Mouse (Mus musculus) retina, postnatal 1 day (tissue): ENCODE measurements around the gene Slc38a3.
A peak's percentile ranks its signal among the peaks of the same experiment; 100 is the strongest.

Experiments
- DNase-seq: peaks from one replicate; pipeline ENCODE4 v3.0.0-alpha.2; 2012

Slc38a3 gene

DNA sequence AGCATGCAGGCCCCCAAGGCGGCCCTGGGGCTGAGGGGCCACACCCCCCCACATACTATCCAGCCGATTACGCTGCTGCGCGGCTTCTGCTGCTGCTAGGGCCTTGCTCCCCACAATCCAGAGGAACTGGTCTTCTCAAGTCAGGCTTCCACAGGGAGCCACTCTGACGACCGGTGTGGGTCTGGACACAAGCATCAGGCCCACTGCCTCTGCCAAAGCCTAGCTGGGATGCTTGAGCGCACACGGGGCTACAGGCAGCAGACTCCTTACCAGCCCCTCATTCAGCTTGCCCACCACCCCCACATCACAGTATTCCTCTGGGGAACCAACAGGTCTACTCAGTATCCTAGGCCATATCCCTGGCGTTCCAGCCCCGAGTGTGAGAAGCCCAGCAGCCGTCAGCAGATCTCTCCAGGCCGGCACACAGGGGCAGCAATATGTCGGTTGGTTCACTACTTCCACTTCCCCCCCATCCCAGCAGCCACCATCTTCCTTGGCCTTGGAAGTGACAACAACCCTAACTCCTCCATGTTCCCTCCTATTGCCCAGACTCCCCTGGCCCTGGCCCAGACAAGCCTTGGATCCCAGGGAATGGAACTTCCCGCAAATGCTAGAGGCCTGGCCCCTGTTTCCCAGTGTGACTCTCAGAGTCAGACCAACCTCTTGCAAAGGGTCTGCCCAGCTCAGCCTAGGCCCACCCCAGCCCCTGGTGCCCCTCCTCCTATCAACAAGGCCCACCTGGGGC lies 35.5 kb downstream of the Slc38a3 start:
- DNase-seq, result no peak

DNA sequence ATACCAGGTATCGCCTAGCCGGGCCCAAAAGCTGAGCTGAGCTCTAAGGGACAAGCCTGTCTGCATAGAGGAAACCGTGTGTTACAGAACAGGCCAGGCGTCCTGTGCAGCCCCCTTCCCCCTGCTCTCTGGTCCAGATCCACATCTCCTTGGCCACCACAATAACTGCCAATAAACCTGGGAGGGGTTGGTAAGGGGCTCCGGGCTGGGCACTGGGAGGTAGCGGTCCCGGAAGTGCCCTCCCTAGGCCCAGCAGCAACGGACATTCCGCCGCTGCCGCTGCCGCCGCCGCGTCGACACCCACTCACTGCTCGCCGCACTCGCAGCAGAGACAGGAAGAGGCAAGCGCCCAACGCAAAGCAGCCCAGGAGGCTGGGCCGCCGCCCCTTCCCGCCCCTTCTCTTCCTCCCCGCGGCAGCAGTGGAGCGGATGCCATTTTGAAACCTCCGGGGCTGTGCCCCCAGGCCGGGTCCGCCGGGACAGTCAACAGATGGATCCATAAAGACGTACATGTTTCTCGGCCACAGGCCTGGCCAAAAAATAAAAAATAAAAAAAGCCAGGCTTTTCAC lies 36.2 kb downstream of the Slc38a3 start:
- peak; percentile 79 for DNase-seq

DNA sequence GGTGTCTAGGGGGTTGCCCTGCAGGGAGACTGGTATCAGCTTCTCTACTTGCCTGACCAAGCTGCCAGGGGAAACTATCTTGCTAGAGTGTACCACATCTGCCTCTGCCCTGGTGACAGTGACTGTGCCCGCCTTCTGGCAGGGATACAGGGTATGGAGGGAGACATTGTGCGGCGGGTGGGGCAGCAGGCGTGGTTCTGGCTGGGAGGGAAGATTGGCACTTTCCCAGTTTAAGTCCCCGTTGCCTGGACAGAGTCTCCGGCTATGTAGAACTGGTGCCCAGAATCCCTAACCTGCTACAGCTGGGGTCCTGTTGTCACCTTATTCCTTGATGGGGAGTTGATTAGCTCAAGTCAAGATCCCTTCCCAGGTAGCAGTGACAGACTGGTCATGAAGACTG lies 36.9 kb downstream of the Slc38a3 start:
- peak; percentile 58 for DNase-seq

DNA sequence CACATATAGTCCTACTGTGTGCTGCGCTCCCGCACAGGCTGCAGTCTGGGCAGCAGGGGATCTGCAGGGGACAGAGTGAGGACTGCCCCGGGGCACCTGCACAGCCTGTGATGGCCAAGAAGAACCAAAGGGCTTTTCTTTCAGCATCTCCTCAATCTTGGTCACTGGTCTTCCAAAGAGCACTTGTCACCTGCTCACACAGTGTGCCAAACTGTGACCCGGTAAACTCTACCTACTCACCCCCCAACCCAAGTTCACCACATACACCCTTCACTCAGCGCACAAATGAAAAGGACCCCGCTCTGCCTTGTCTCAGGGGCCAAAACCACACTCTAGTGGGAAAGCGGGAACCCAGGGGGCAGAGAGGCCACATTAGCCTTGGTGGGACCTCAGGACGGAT lies 37.5 kb downstream of the Slc38a3 start:
- DNase-seq, result no peak

DNA sequence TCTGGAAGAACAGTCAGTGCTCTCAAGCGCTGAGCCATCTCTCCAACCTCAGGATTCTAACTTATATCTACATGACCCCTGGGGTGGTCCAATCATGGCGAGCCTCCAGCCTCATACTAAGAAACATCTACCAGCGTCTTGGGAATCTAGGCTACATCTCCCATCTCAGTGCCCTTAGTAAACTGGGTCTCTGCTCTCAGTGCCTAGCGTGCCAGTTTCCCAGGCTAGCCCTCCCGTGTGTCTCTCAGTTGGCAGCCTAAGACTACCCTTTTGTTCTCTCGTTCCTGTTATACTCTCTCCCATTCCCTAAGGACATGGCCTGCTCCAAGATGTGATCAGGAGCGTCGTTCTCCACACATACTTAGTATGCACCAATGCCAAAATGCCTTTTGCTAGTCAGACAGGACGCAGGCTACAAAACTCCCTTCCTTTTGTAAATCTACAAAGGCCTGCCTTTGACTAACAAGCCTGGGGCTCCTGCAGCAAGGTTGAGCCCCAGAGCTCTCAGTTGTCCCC lies 38.0 kb downstream of the Slc38a3 start:
- DNase-seq, result no peak

DNA sequence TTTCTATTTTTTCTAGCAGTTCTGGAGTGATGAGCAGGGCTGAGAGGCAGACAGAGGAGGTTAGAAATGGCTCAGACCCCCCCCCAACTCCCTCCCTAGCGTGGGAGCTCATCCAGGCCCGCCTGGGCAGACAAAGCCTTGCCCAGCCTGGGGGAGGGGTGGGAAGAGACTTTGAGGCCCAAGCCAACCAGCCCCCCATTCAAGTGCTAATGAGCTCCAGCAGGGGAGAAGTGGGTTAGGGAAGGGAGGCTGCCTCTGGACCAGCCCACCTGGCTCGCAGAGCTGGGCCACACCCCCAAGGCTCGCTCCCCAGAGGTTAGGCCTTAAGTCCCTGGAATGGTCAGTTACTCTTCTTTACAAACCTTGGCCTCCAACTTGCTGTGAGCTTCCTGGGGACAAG lies 38.8 kb downstream of the Slc38a3 start:
- DNase-seq, result peak; percentile 93

DNA sequence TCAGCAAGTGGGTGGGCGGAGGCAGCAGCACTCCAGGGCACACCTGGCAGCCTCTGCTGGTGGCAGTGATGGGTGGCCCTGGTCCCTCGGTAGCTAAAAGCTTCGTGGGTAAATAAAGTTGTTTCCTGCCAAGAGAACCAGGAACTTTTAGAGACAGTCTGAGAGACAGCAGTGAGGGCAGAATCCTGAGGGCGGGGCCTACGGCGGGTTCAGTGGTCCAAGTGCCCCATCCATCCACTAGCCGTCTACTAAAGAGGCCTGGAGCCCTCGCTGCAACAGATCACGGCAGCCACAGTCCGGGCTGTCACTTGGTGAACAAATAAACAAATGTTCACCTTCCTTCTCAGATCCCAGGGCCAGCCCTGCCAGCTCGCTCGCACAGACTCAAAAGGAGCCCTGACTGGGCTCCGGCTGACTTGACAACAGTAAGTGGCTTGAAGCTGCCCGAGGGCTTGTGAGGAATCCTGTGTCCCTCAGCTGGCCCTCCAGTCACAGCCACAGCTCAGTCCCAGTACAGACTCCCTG lies 39.4 kb downstream of the Slc38a3 start:
- DNase-seq, result peak; percentile 67

DNA sequence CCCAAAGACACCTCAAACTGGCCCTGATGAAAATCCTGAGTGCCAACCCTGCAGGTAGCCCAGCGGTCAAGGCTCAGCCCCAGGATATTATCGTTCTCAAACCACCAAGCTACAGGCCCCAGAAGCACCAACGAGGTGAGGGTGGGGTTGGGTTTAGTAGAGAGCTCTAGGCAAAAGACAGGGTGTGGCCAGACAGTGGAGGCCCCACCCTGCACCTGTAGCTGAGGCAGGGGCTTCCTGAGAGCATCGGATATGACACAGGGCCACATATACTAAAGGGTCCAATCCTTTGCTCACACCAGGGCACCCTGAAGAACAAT lies 40.0 kb downstream of the Slc38a3 start:
- DNase-seq, result no peak

DNA sequence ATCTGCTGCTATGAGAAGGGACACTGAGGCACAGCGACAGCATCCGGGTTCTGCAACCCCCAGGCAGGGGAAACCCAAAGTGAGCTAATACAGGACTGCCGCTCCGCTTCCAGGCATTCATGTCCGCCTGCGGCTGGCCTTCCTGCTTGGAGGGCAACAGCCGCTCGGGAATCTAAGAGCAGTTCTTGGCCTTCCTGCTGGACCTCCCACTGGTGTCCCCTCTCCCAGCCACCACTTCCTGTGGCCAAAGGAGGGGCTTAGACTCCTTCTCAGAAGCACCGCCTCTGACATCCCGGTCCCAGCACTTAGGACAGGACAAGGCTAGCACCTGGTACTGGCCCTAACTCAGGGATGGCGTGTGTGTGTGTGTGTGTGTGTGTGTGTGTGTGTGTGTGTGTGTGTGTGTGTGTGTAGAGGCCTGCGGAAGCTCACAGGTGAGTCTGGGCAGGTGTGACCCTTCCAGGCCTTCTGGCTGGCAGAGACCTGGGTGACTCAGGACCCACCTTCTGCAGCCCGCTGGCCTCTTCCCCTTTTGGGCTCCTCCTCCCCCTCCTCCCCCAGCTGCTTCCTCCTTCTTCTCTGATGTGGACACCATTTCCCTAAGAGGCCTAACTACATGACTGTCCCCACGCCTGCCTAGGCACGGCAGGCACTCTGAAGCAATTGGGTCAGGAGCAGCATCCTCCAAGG lies 40.5 kb downstream of the Slc38a3 start:
- no peak for DNase-seq

DNA sequence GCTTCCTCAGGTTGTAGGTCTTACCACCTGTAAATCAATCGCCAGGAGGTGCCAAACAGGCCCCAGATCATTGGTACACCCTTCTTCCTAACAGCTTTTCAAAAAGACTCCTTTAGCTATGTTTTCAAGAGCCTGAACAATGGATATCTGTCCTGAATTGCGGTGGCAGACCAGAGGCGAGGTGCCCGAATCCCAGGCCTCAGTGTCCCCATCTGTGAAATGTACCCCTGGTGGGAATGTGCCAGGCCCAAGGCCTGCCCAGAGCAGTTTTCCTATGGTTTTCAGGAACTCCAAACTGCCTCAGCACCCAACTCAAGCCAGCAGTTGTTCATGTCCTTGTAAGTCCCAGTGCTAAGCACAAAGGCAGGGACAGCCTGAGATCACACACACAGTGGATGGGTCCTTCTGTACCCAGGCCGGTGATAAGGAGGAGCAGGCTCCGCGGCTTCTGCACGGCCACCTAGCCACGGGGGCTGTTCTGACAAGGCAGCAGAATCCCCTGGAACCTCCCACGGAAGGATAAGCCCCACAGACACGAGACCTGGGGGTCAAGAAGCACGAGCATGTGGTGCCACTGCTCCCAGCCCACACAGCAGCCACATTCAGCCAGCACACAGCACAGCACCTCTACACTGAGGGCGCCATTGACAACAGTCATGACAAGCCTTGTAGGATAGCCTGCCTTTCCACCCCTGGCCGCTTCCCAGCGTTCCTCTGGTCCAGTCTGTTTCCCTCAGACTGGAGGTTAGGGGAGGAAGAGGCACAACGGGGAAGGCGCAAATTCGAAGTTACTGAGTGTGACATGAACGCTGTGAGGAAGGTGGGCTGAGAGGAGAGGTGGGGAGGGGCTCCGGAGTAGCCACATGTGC lies 41.7 kb downstream of the Slc38a3 start:
- DNase-seq, result no peak

DNA sequence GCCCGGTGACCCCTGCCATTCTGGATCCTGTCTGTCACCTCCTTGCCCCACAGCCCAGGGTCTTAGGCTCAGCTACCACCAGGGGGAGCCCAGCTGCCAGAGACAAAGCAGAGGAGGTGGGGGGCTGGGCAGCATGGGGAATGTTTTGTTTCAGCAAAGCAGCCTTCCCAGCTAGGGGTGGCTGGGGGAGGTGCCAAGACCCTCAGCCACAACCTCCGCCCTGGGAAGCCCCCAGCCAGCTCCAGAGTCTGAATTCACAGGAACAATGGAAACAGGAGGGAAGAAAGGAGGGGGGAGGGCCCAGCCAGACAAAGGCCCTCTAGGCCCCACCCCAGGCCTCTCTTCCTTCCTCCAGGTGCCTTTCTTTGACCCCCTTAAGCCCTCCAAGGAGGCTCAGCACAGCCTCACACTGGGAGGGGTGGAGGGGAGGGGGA lies 42.5 kb downstream of the Slc38a3 start:
- peak; percentile 96 for DNase-seq

DNA sequence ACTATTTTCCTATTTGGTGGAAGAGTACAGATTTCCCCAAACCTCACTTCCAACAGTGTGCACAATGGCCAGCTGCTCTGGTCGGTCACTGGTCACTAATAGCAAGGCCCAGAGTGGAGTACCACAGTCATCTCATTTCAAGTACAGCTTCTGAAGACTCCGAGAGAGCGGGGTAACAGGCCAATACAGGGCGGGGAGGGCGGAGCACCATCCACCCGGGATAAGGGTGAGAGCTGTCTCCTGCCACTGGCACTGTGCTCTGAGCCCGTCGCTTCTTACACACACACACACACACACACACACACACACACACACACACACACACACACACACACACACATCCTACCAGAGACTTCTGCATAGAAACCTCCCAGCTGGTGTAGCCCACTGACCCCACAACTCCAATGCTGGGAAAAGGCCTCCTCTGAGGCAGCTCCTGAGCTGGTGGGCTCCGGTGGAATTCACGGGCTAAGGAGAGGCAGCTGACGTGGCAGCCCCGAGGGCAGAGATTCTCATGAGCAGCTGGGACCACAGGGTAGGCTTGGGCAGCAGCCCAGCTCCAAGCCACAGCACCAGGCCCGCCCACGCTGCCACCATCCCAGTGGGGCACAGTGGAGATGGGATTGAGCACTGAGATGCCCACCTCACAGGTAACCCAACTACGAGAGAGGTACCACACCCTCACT lies 43.0 kb downstream of the Slc38a3 start:
- DNase-seq, result no peak

DNA sequence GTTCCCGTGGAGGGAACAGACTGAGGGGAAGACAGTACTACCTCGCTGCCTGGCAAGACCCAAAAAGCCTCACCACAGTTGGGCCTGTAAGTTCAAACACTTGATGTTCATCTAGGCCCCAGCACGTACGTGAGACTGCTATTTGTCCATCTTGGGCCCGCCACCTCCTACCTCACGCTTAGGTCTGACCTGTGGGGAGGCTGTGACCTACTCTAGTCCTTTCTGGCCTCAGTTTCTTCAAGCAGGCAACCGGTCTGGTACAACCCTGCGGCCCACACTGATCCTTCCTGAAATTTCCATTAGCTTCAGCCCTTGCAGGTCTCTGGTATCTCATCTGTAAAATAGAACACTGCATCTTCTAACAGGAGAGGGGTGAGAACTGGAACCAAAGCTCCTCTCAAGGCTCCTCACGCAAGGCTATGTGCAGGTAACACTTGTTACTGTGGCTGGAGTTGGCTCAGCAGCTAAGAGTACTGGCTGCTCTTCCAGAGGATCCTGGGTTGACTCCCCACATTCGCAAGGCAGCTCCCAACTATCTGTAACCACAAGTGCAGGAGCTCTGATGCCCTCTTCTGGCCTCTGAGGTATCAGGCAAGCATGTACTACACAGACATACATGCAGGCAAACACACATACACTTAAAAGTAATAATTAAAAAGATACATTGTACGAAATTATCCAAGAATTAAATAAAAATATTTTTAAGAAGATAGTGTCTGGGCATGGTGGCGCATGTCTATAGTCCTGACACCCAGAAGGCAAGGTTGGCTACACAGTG lies 43.8 kb downstream of the Slc38a3 start:
- no peak for DNase-seq

DNA sequence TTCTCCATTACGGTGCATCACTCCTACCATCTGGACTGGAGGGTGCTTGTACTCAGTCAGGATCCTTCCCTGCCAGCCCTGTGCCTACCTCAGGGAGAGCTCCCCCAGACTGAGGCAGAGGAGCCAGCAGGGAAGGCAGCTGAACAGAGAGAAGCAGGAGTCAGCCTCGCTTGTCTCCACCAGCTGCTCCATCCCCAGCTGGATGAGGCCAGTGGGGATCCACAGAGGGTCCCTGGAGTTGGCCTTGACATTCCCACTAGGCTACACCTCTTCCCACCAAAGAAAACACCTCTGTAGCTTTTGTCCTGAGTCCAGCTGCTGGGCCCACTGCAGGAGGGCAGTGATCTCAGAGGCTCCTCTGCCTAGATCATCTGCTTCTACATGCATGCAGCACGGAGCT lies 44.4 kb downstream of the Slc38a3 start:
- no peak for DNase-seq

DNA sequence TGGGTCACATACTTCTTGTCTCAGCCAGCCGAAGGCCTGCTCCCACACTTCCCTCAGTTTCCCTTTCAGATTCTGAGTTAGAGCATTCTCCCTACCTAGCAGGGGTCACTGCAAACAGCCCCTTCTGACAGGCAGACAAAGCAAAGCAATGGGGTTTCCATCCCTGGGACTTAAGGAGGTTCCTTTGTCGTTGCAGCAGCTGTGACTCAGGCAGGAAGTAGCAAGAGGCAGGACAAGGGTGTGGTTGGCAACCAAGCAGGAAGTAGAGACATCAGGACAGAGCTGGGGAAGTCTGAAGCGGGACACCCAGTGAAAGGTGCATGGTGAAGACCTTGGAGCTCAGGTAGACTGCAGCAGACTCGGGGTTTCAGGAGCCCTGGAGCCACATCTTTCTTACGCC lies 44.8 kb downstream of the Slc38a3 start:
- no peak for DNase-seq

DNA sequence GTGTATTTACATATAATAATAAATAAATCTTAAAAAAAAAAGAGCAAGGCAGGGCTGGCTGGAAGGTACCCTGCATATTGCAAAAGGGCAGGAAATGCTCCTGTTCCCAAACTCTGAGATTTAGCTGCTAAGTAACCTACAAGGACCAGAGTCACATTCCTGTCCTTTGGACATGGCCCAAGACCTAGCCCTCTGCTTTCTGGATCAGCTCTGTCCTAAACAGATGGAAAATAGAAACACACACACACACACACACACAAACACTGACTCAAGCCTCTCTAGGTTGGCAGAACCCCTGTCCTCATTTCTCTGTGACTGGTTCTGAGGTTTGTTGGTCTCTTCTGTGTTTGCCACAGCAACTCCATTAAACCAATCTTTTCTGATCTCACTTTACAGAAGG lies 48.4 kb downstream of the Slc38a3 start:
- DNase-seq, result no peak

DNA sequence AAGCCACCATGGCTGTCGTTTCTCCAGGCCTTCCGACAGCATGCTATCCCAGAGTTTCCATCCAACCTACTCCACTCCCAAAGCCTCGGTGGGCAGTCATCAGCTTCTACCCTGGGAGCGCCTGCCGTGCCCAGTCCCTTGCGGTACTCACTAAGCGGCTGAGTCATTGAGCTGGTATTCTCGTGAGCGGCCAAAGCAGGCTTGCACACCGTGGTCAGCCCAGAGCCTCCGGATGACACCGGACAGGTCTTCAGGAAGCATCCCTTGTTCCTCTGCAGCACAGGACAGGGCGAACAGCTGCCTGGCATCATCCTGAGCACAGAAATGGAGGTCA lies 49.8 kb downstream of the Slc38a3 start:
- no peak for DNase-seq

DNA sequence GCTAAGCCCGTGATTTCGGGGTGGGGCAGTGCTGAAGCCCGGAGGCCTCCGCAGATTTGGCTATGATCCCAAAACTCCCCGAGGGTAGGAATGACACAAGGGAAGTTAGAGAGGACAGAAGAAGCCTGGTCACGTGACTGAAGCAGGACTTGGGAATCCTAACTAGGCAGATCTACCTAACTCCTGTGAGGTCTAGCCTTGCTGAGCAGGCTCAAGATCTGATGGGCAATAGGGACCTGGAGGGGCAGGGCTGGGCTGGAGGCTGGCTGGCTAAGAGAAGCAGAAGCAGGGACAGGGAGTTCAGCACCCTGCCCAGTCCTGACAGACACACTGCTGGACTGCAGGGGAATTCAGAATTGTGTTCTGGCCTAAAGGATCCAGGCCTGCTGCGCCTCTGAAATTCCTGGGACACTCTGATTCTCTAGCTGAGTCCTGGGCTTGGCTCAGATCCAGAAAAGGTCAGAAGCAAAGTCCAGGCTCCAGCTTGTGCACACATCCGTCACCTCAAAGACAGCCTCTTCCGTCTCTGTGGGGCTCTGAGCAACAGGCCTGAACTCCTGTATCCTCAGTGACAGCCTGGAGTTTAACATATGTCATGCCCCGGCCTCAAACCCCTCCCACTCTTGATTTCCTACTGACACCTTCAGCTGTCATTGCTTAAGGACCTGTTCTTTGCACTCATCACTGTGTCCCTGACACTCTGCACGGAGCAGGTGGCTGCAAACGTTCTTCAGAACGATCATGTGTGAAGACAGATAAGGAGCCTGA lies 50.4 kb downstream of the Slc38a3 start:
- DNase-seq, result peak; percentile 28

DNA sequence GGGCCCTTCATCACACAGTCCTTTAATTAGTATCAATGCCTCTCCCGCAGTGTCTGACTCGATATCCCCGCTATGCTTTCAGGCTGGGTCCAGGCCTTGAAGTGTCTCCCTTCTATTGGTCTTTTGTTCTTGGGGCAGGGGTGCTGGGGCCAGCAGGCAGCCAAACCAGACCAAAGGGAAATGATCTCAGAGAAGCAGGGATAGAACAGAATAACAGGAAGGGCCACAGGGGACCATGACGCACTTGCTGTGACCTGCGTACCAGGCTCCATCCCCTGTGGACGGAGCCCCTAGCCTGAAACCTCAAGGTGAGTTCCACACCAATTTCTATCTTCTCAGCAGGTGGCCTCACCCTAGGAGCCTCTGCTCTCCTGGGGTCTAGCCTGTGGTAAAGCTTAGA lies 51.2 kb downstream of the Slc38a3 start:
- DNase-seq, result no peak

DNA sequence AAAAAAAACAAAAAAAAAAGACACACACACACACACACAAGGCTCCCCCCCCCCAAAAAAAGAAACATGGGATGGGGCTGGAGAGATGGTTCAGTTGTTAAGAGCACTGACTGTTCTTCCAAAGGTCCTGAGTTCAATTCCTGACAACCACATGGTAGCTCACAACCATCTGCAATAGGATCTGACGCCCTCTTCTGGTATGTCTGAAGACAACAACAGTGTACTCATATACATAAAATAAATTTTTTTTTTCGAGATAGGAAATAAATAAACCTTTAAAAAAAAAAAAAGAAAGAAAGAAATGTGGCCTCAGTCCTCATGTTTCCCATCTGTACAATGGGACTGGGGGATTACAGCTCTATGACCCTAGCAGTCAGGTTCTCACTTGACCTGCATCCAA lies 51.9 kb downstream of the Slc38a3 start:
- no peak for DNase-seq

DNA sequence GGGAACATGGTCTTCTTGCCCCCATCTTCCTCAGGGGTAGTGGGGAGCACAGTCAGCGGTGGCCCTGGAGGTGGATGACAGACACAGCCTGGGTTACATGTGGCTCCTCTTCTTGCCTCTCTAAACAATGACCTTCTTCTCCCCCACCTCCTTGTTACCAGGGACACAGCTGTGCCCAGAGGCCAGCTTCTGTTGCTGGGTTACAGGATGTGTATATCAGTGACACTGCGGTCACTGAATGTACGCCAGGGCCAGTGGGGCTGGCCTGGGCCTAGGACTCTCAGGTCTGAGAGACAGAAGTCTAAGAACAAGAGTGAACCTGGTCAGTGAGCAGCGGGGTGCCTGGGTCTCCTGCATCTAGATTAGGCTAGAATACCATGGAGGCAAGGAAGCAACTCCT lies 54.3 kb downstream of the Slc38a3 start:
- DNase-seq, result peak; percentile 78
